9 mouse cellular contexts compared by ENCODE assay signal in genomic region chr11:98707401-98708281, GRCm38 (mm10). TPM values are rescaled to one million over a fixed set of nuclear protein-coding genes. Genes with fewer than 3 reads are reported as not detected.
DNase-seq lines count a peak whose midpoint lies in the region; ATAC-seq and TF ChIP-seq lines count a peak whose summit lies in the region.
"Had no signal": no experiment of that assay in that cellular context is flagged by ENCODE, and none has a peak within 500 bp of the region (broad histone marks: within the 10 kb centered on the region; RNA-seq: fewer than 3 reads in every experiment).

No protein-coding gene starts in this region.

- H3K9me3 ChIP-seq in hindbrain, embryonic 16.5 days (ENCODE audit: control insufficient read depth, low read length): no peaks in the 10 kb centered on the region
- no peaks in the 10 kb centered on the region for H3K9me3 ChIP-seq in hindbrain, embryonic 12.5 days (replicated peaks)
- H3K9me3 ChIP-seq in kidney, embryonic 15.5 days (replicated peaks): no peaks in the 10 kb centered on the region

- TF ChIP-seq CTCF in embryonic fibroblast, embryonic 13.5 days (IDR thresholded peaks at IDR 0.05; ENCODE audit: borderline replicate concordance, insufficient read depth, low read length): no peak
- no peak for TF ChIP-seq CTCF in layer of hippocampus, adult 2 months (conservative IDR thresholded peaks at IDR 0.05)

- no peak overlapping the region for H3K4me3 ChIP-seq in hindbrain, embryonic 16.5 days (ENCODE audit: low read length)
- no peak overlapping the region for H3K4me3 ChIP-seq in hindbrain, embryonic 12.5 days
- H3K4me3 ChIP-seq in embryonic fibroblast, embryonic 13.5 days (ENCODE audit: insufficient read depth, low read length): no peak overlapping the region
- no peak overlapping the region for H3K4me3 ChIP-seq in kidney, embryonic 15.5 days (replicated peaks)
- no peak overlapping the region for H3K4me3 ChIP-seq in layer of hippocampus, adult 2 months

- no peak overlapping the region for H3K4me2 ChIP-seq in hindbrain, embryonic 16.5 days (ENCODE audit: low read length)
- H3K4me2 ChIP-seq in hindbrain, embryonic 12.5 days (replicated peaks): no peak overlapping the region
- 0 out of 2 replicates have a peak overlapping the region, but pooled peaks have one; percentile 9 for H3K4me2 ChIP-seq in kidney, embryonic 15.5 days

- TF ChIP-seq POLR2A in embryonic fibroblast, embryonic 13.5 days (IDR thresholded peaks at IDR 0.05; ENCODE audit: low read depth, low read length): no peak

- 87% methylated on average over 22 of the region's 22 CpGs for WGBS in hindbrain, embryonic 16.5 days
- 88% methylated on average over 22 of the region's 22 CpGs for WGBS in hindbrain, embryonic 12.5 days
- 49% methylated on average over 22 of the region's 22 CpGs for WGBS in kidney, embryonic 15.5 days

- peak; percentile 55; the same call in 1 of the 2 replicates for ATAC-seq in hindbrain, embryonic 16.5 days
- ATAC-seq in hindbrain, embryonic 12.5 days (ENCODE audit: low FRiP score): no peak
- peak; percentile 17; the same call in 1 of the 2 replicates for ATAC-seq in kidney, embryonic 15.5 days (replicated peaks; ENCODE audit: low FRiP score)

- peaks cover 5% of the 10 kb centered on the region for H3K4me1 ChIP-seq in hindbrain, embryonic 16.5 days (ENCODE audit: control insufficient read depth, insufficient read depth, low read depth, low read length)
- H3K4me1 ChIP-seq in hindbrain, embryonic 12.5 days: peaks cover 6% of the 10 kb centered on the region
- H3K4me1 ChIP-seq in embryonic fibroblast, embryonic 13.5 days (ENCODE audit: control insufficient read depth, insufficient read depth, low read length): peaks cover 8% of the 10 kb centered on the region
- H3K4me1 ChIP-seq in kidney, embryonic 15.5 days: peaks cover 84% of the 10 kb centered on the region

- DNase-seq in lung, postnatal 36 days: peak; percentile 81
- DNase-seq in frontal cortex, postnatal 25 days (ENCODE audit: low spot score in 2 of 2): no peak
- no peak for DNase-seq in layer of hippocampus, adult 2 months (ENCODE audit: low spot score in 2 of 2)
- DNase-seq in adrenal gland, adult 18-20 months (ENCODE audit: low spot score in 2 of 2): no peak

- peaks cover 46% of the 10 kb centered on the region for H3K36me3 ChIP-seq in hindbrain, embryonic 16.5 days (ENCODE audit: control insufficient read depth, insufficient read depth, low read length)
- H3K36me3 ChIP-seq in hindbrain, embryonic 12.5 days: peaks cover 81% of the 10 kb centered on the region
- peaks cover 55% of the 10 kb centered on the region for H3K36me3 ChIP-seq in kidney, embryonic 15.5 days

- no peaks in the 10 kb centered on the region for H3K27me3 ChIP-seq in hindbrain, embryonic 16.5 days (replicated peaks; ENCODE audit: control insufficient read depth, insufficient read depth, low read length)
- no peaks in the 10 kb centered on the region for H3K27me3 ChIP-seq in hindbrain, embryonic 12.5 days
- no peaks in the 10 kb centered on the region for H3K27me3 ChIP-seq in kidney, embryonic 15.5 days

- H3K27ac ChIP-seq in hindbrain, embryonic 16.5 days (ENCODE audit: low read depth, low read length): no peak overlapping the region
- H3K27ac ChIP-seq in hindbrain, embryonic 12.5 days: no peak overlapping the region
- peak overlapping the region; percentile 43 for H3K27ac ChIP-seq in embryonic fibroblast, embryonic 13.5 days (ENCODE audit: insufficient read depth, low read length)
- H3K27ac ChIP-seq in kidney, embryonic 15.5 days: peak overlapping the region; percentile 93
- no peak overlapping the region for H3K27ac ChIP-seq in layer of hippocampus, adult 2 months

- no peak overlapping the region for H3K9ac ChIP-seq in hindbrain, embryonic 16.5 days (ENCODE audit: low read depth, low read length)
- H3K9ac ChIP-seq in hindbrain, embryonic 12.5 days: no peak overlapping the region
- no peak overlapping the region for H3K9ac ChIP-seq in kidney, embryonic 15.5 days

RNA-seq across cellular contexts. Expression of gene Csf3, which starts 6.6 kb away (rescaled TPM):
- not detected in 2 replicates for polyA plus RNA-seq in hindbrain, embryonic 16.5 days (2015; fragmentation: Nextera tagmentation; extraction: Ambion mirVana)
- not detected in 2 replicates for polyA plus RNA-seq in hindbrain, embryonic 12.5 days (2016; fragmentation: Nextera tagmentation; extraction: Ambion mirVana)
- 0.35 TPM in 1 of 2 replicates, not detected in the other for polyA plus RNA-seq in embryonic fibroblast, embryonic 13.5 days (2011; ENCODE audit: insufficient read length, low read depth, missing spikeins)
- 0.23 TPM in 1 of 2 replicates, not detected in the other for polyA plus RNA-seq in kidney, embryonic 15.5 days (2015; fragmentation: Nextera tagmentation; extraction: Ambion mirVana)
- total RNA-seq in layer of hippocampus, adult 2 months (2021): not detected
- total RNA-seq in adrenal gland, adult 18-20 months (2021): not detected

RNA-seq across cellular contexts. Expression of gene Med24, which starts 21.6 kb away (rescaled TPM):
- polyA plus RNA-seq in hindbrain, embryonic 16.5 days (2015; fragmentation: Nextera tagmentation; extraction: Ambion mirVana): 62.5 and 71.1 TPM in 2 replicates
- 85.0 and 86.9 TPM in 2 replicates for polyA plus RNA-seq in hindbrain, embryonic 12.5 days (2016; fragmentation: Nextera tagmentation; extraction: Ambion mirVana)
- polyA plus RNA-seq in embryonic fibroblast, embryonic 13.5 days (2011; ENCODE audit: insufficient read length, low read depth, missing spikeins): 50.1 and 58.1 TPM in 2 replicates
- 58.2 and 64.7 TPM in 2 replicates for polyA plus RNA-seq in kidney, embryonic 15.5 days (2015; fragmentation: Nextera tagmentation; extraction: Ambion mirVana)
- total RNA-seq in layer of hippocampus, adult 2 months (2021): 100 to 1,000 TPM; 146 to 148 TPM
- total RNA-seq in adrenal gland, adult 18-20 months (2021): 10 to 100 TPM; 46.1 to 49.2 TPM

RNA-seq across cellular contexts. Expression of gene Psmd3, which starts 25.3 kb away (rescaled TPM):
- 186 and 189 TPM in 2 replicates for polyA plus RNA-seq in hindbrain, embryonic 16.5 days (2015; fragmentation: Nextera tagmentation; extraction: Ambion mirVana)
- polyA plus RNA-seq in hindbrain, embryonic 12.5 days (2016; fragmentation: Nextera tagmentation; extraction: Ambion mirVana): 222 and 226 TPM in 2 replicates
- 86.7 and 91.8 TPM in 2 replicates for polyA plus RNA-seq in embryonic fibroblast, embryonic 13.5 days (2011; ENCODE audit: insufficient read length, low read depth, missing spikeins)
- 262 and 280 TPM in 2 replicates for polyA plus RNA-seq in kidney, embryonic 15.5 days (2015; fragmentation: Nextera tagmentation; extraction: Ambion mirVana)
- total RNA-seq in layer of hippocampus, adult 2 months (2021): 100 to 1,000 TPM; 123 to 125 TPM
- total RNA-seq in adrenal gland, adult 18-20 months (2021): 100 to 1,000 TPM; 114 to 118 TPM

RNA-seq across cellular contexts. Expression of gene Thra, which starts 32.8 kb away (rescaled TPM):
- polyA plus RNA-seq in hindbrain, embryonic 16.5 days (2015; fragmentation: Nextera tagmentation; extraction: Ambion mirVana): 127 and 144 TPM in 2 replicates
- polyA plus RNA-seq in hindbrain, embryonic 12.5 days (2016; fragmentation: Nextera tagmentation; extraction: Ambion mirVana): 67.2 and 68.4 TPM in 2 replicates
- polyA plus RNA-seq in embryonic fibroblast, embryonic 13.5 days (2011; ENCODE audit: insufficient read length, low read depth, missing spikeins): 66.0 and 83.9 TPM in 2 replicates
- 21.7 and 26.9 TPM in 2 replicates for polyA plus RNA-seq in kidney, embryonic 15.5 days (2015; fragmentation: Nextera tagmentation; extraction: Ambion mirVana)
- 1,000 to 10,000 TPM in 1 of 2 experiments, 100 to 1,000 TPM in 1; 996 to 1,082 TPM for total RNA-seq in layer of hippocampus, adult 2 months (2021)
- 10 to 100 TPM; 90.2 to 91.0 TPM for total RNA-seq in adrenal gland, adult 18-20 months (2021)

RNA-seq across cellular contexts. Expression of gene Gsdma, which starts 43.5 kb away (rescaled TPM):
- polyA plus RNA-seq in hindbrain, embryonic 16.5 days (2015; fragmentation: Nextera tagmentation; extraction: Ambion mirVana): 0.08 TPM in 1 of 2 replicates, not detected in the other
- polyA plus RNA-seq in hindbrain, embryonic 12.5 days (2016; fragmentation: Nextera tagmentation; extraction: Ambion mirVana): not detected in 2 replicates
- polyA plus RNA-seq in embryonic fibroblast, embryonic 13.5 days (2011; ENCODE audit: insufficient read length, low read depth, missing spikeins): not detected in 2 replicates
- polyA plus RNA-seq in kidney, embryonic 15.5 days (2015; fragmentation: Nextera tagmentation; extraction: Ambion mirVana): 0.06 and 0.13 TPM in 2 replicates
- total RNA-seq in layer of hippocampus, adult 2 months (2021): not detected
- total RNA-seq in adrenal gland, adult 18-20 months (2021): not detected
- polyA plus RNA-seq: spleen, adult 2 months had no signal

Comparison
In these comparisons a context has a peak if more than half of its experiments do, and no peak if none do; other contexts are left out.
1. H3K27ac ChIP-seq: peak in embryonic fibroblast, embryonic 13.5 days (single experiment) and kidney, embryonic 15.5 days (single experiment); none in hindbrain, embryonic 16.5 days (single experiment), hindbrain, embryonic 12.5 days (single experiment) and layer of hippocampus, adult 2 months (single experiment).